Mouse (Mus musculus): Measurements from ENCODE around the gene Letmd1.
"Not testable (repeated sequence)": the region's sequence is repeated elsewhere in the genome, so short reads cannot be mapped to it uniquely, and the experiment has no call there.

The Letmd1 gene

GRCm38 (mm10) chr15:100499506-100499905 lies 30.7 kb downstream of the Letmd1 start:
- DNase-seq (ENCODE audit: low read depth, low spot score), result not testable (repeated sequence)

GRCm38 (mm10) chr15:100508454-100509167 lies 39.8 kb downstream of the Letmd1 start:
- peak; percentile 34 for DNase-seq (ENCODE audit: low read depth, low spot score)

GRCm38 (mm10) chr15:100510072-100510471 lies 41.2 kb downstream of the Letmd1 start:
- peak; percentile 83 for DNase-seq (ENCODE audit: low read depth, low spot score)

GRCm38 (mm10) chr15:100513387-100513786 lies 44.6 kb downstream of the Letmd1 start:
- no peak for DNase-seq (ENCODE audit: low read depth, low spot score)

GRCm38 (mm10) chr15:100515121-100515520 lies 46.3 kb downstream of the Letmd1 start:
- DNase-seq (ENCODE audit: low read depth, low spot score), result no peak

GRCm38 (mm10) chr15:100520306-100520705 lies 51.5 kb downstream of the Letmd1 start:
- DNase-seq (ENCODE audit: low read depth, low spot score), result no peak

GRCm38 (mm10) chr15:100525405-100525804 lies 56.6 kb downstream of the Letmd1 start:
- no peak for DNase-seq (ENCODE audit: low read depth, low spot score)

- no peak for DNase-seq (ENCODE audit: low read depth, low spot score)
Observed at GRCm38 (mm10) chr15:100527900-100528299, 59.1 kb downstream of the Letmd1 start.
